Mouse (Mus musculus) megakaryocyte, embryonic 14.5 days (primary cell): ENCODE measurements around the gene Tyk2.

Experiments
- FLI1 ChIP-seq: IDR thresholded peaks from 2 replicates; pipeline ENCODE4 v1.6.1; 2012; ENCODE audit warnings: low read length, inconsistent platforms, mixed read lengths
- GATA1 ChIP-seq: IDR thresholded peaks from 3 replicates; pipeline ENCODE4 v1.6.1; 2012; ENCODE audit warnings: mixed read lengths, low read length, inconsistent platforms, borderline replicate concordance

DNA sequence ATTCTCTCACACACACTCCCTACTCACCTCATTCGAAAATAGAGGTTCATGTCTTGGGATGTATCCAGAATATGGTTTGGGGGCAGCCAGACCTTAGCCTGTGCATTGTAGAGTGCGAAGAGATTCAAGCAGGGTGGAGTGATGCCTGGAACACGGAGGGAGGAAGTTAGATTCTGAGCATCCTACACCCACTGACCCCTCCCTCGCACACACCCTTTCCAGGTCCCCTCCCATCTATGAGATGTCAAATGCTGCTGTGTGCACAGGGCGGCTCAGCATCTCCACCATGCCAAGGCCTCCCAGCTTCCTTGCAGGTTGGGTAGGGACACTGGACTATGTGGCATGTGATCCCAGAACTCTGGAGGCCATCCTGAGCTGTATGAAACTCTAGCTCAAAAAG, 6.2 kb downstream of the Tyk2 start:
- TF ChIP-seq GATA1, result no peak
- TF ChIP-seq FLI1, result no peak
